ENCODE assay signal across 24 mouse cellular contexts in the genomic region with DNA sequence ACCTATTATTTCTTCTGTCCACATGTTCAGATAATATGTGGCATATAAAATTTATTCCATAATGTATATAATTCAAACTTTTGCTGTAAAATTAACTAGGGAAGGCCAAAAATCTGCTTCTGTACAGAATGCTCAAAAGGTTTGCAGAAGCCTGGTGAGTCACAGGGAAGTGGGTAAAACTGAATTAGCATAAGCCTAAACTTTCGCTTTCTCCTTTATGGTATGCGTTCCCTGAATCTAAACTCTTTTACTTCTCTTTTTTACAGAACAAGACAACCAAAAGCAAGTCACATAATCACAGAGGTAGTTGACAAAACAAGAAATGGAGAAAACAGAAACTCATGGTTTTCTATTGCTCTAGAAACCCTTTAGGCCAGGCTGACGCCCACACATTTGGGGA.
DNase-seq lines count a peak whose midpoint lies in the region; ATAC-seq and TF ChIP-seq lines count a peak whose summit lies in the region.
"Had no signal": no experiment of that assay in that cellular context is flagged by ENCODE, and none has a peak within 500 bp of the region (broad histone marks: within the 10 kb centered on the region; RNA-seq: fewer than 3 reads in every experiment).

No protein-coding gene starts in this region.

- no peak for ATAC-seq in liver, embryonic 11.5 days (replicated peaks; ENCODE audit: low FRiP score)
- peak; percentile 86 for ATAC-seq in common myeloid progenitor, adult 5-6 weeks (replicated peaks; ENCODE audit: low read depth, poor library complexity, severe bottlenecking)
- ATAC-seq in cerebellum, adult (ENCODE audit: insufficient number of reproducible peaks, low FRiP score, low TSS enrichment): no peak
- ATAC-seq: activated CD4-positive, CD25-positive, alpha-beta regulatory T cell, adult 4 months; forebrain, embryonic 15.5 days; inflammation-experienced regulatory T-cells, adult 6 months; liver, embryonic 12.5 days had no signal

- no peaks in the 10 kb centered on the region for H3K79me2 ChIP-seq in liver, adult 2 months (ENCODE audit: control insufficient read depth, insufficient read depth, low read length)

- H3K4me3 ChIP-seq in liver, adult 2 months (ENCODE audit: insufficient read depth, low read depth, low read length): no peak overlapping the region
- H3K4me3 ChIP-seq in liver, embryonic 11.5 days (ENCODE audit: low read depth, low read length): no peak overlapping the region
- peak overlapping the region; percentile 62 for H3K4me3 ChIP-seq in megakaryocyte, embryonic 14.5 days (replicated peaks)
- H3K4me3 ChIP-seq: embryonic facial prominence, embryonic 13.5 days; forebrain, embryonic 15.5 days; liver, embryonic 12.5 days had no signal

- no peaks in the 10 kb centered on the region for H3K4me1 ChIP-seq in liver, adult 2 months (ENCODE audit: control insufficient read depth, insufficient read depth, low read length)
- no peaks in the 10 kb centered on the region for H3K4me1 ChIP-seq in liver, embryonic 11.5 days (replicated peaks; ENCODE audit: control insufficient read depth, insufficient read depth, low read length)
- peaks cover 14% of the 10 kb centered on the region for H3K4me1 ChIP-seq in megakaryocyte, embryonic 14.5 days
- H3K4me1 ChIP-seq: forebrain, embryonic 15.5 days; liver, embryonic 12.5 days had no signal

- H3K36me3 ChIP-seq in liver, adult 2 months (ENCODE audit: control insufficient read depth, insufficient read depth, low read length): no peaks in the 10 kb centered on the region
- H3K36me3 ChIP-seq in liver, embryonic 11.5 days (ENCODE audit: control insufficient read depth, insufficient read depth, low read length): no peaks in the 10 kb centered on the region
- no peaks in the 10 kb centered on the region for H3K36me3 ChIP-seq in megakaryocyte, embryonic 14.5 days (replicated peaks; ENCODE audit: low read length)
- H3K36me3 ChIP-seq: embryonic facial prominence, embryonic 13.5 days; forebrain, embryonic 15.5 days; liver, embryonic 12.5 days had no signal

- no peak for TF ChIP-seq CTCF in liver, adult 2 months (IDR thresholded peaks at IDR 0.05; ENCODE audit: low read depth, low read length)

- no peak overlapping the region for H3K4me2 ChIP-seq in liver, embryonic 11.5 days
- H3K4me2 ChIP-seq: embryonic facial prominence, embryonic 13.5 days; forebrain, embryonic 15.5 days; hindbrain, embryonic 14.5 days; liver, embryonic 12.5 days had no signal

- H3K27me3 ChIP-seq in liver, adult 2 months (ENCODE audit: control insufficient read depth, insufficient read depth, low read length): 0 out of 2 replicates have a peak, but pooled peaks cover 3% of the 10 kb centered on the region
- H3K27me3 ChIP-seq in liver, embryonic 11.5 days (replicated peaks; ENCODE audit: control insufficient read depth, insufficient read depth, low read length): no peaks in the 10 kb centered on the region
- H3K27me3 ChIP-seq in megakaryocyte, embryonic 14.5 days (replicated peaks): no peaks in the 10 kb centered on the region
- H3K27me3 ChIP-seq: embryonic facial prominence, embryonic 13.5 days; forebrain, embryonic 15.5 days; liver, embryonic 12.5 days had no signal

- no peak overlapping the region for H3K27ac ChIP-seq in liver, adult 2 months (replicated peaks; ENCODE audit: insufficient read depth, low read depth, low read length)
- H3K27ac ChIP-seq in liver, embryonic 11.5 days (ENCODE audit: low read depth, low read length): no peak overlapping the region
- H3K27ac ChIP-seq: embryonic facial prominence, embryonic 13.5 days; forebrain, embryonic 15.5 days; hindbrain, embryonic 14.5 days; kidney, postnatal 0 days; liver, embryonic 12.5 days had no signal

- no peaks in the 10 kb centered on the region for H3K9me3 ChIP-seq in liver, embryonic 11.5 days (ENCODE audit: control insufficient read depth, low read length)
- H3K9me3 ChIP-seq in megakaryocyte, embryonic 14.5 days: no peaks in the 10 kb centered on the region
- H3K9me3 ChIP-seq: embryonic facial prominence, embryonic 13.5 days; forebrain, embryonic 15.5 days; liver, embryonic 12.5 days had no signal

- TF ChIP-seq POLR2A in liver, adult 2 months (IDR thresholded peaks at IDR 0.05; ENCODE audit: extremely low read depth, insufficient read depth, low read length): no peak

- DNase-seq in liver, adult 2 months (ENCODE audit: extremely low read depth, low read depth, low spot score): peak; percentile 36
- no peak for DNase-seq in liver, embryonic 11.5 days (ENCODE audit: low spot score)
- DNase-seq in kidney, adult 18-20 months: no peak
- DNase-seq in retina, postnatal 1 day: no peak
- DNase-seq: adrenal gland, postnatal 10 days; cerebellum, adult 9-10 months; gastrocnemius, postnatal 36 days; heart, postnatal 36 days; kidney, adult 2 months; lung, adult 18-20 months; lung, postnatal 10 days; midbrain, embryonic 14.5 days; right cerebral cortex, postnatal 14 days; thymus, postnatal 14 days had no signal

- 84% methylated on average over 3 of the region's 3 CpGs for WGBS in liver, adult 2 months
- 76% methylated on average over 3 of the region's 3 CpGs for WGBS in liver, embryonic 11.5 days

- H3K9ac ChIP-seq in liver, adult 2 months (ENCODE audit: low read depth, low read length): no peak overlapping the region
- H3K9ac ChIP-seq in liver, embryonic 11.5 days (ENCODE audit: low read depth, low read length): no peak overlapping the region
- H3K9ac ChIP-seq: embryonic facial prominence, embryonic 13.5 days; forebrain, embryonic 15.5 days; hindbrain, embryonic 14.5 days; liver, embryonic 12.5 days had no signal
